Mouse (Mus musculus) spleen, postnatal 4 days (tissue): ENCODE results near the gene Wipi1.

ENCODE experiments used
- DNase-seq, 2 experiments: peaks; one replicate each; pipeline ENCODE4 v3.0.0; 2022; ENCODE audit warnings: low spot score in 2 of 2

The Wipi1 gene

DNA sequence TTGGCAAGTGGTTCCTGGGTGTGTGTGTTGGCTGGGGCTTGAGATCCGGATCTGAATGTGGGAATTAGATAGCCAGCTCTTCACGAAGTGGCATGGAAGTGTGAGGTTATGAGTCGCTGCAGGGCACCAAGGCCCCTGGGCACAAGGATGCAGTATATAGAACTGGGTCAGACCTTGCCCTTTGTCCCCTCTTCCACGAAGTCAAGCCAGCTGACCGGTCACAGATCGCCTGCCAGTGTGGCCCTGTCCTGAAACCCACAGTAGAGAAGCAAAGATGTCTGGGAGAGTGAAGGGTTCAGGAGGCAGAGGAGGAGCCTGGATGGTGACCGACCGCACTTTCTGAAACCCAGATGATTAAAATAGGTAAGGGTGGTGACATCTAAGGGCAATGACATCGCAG lies 68.3 kb downstream of the Wipi1 start:
- no peak for DNase-seq

DNA sequence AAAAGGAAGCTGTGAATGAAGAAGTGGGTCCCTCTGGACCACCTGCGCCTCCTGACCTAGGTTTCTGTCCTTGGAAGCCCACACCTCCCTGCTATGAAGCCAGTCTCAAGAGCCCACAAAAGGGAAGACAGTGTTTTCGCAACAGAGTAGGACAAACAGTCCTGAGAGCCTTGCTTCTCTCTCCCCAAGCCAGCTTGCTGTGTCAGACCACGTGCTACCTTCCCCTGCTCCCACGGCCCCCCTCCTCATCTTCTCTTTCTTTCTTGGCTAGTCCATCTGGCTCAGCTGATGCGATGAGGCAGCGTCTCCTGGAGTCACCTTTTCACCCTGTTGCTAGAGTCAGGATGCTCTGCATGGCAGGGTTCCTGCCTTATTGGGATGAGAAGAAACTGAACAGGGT lies 72.5 kb downstream of the Wipi1 start:
- DNase-seq, result no peak

GRCm38 (mm10) chr11:109536939-109537338 lies 74.8 kb downstream of the Wipi1 start:
- DNase-seq, result no peak

- DNase-seq, result no peak
These were observed 75.8 kb downstream of the Wipi1 start for GRCm38 (mm10) chr11:109535966-109536365.

DNA sequence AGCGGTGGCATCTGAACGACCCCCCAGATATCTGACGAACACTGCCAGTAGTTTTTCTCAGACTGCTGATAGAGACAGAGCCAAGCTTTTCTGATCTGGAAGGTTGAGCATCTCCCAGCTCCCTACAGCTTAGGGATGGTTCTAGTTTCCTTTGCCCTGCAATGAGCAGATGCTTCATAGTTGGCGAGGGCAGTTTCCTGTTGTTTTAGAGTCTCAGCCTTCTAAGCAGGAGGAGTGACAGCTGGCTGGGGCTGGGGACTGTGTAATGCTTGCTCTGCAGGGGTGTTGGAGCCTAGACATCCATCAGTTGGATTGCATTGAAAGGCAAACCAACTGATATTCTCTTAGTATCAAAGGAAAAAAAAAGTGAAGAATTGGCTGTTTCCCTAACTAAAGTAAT lies 81.7 kb downstream of the Wipi1 start:
- no peak for DNase-seq

DNA sequence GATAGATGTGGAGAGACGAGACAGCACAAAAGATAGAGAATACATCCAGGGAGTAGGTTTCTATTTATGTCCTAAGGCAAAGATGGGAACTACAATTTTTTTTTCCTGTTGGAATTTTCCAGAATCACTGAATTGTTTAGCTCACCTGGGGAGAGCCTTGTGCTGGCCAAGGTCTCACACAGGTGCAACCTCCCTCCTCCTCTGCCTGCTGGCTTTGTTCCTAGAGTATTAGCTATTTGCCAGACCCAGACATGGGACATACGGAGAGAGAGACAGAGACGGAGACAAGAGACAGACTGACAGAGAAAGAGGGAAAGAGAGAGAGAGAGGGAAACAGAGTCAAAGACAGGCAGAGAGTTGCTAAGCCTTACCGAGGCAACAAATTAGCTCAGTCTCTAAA lies 86.2 kb downstream of the Wipi1 start:
- no peak for DNase-seq

DNA sequence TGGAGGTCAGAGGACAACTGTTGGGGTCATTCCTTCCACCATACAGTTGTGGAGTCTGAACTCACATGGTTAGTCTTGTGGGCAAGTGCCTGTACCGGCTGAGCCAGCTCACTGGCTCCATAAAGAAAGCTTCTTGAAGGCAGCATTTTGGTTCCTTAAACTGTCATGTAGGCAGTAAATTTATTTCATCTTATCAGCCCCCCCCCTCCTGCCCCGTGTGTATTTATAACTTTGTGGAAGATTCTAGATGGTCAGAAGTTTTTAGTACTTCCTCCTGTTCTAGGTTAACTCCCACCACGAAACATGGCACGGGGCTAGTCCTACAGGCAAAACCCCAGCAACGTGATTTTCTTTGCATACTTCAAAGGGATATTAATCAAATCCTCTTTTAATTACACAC lies 86.9 kb downstream of the Wipi1 start:
- DNase-seq, result no peak
